Comparison of ENCODE assay signal across 22 mouse cellular contexts in genomic region chr7:55927262-55927661, GRCm38 (mm10). TPM values are rescaled to one million over a fixed set of nuclear protein-coding genes. Genes with fewer than 3 reads are reported as not detected.
DNase-seq lines count a peak whose midpoint lies in the region; ATAC-seq and TF ChIP-seq lines count a peak whose summit lies in the region.
"Had no signal": no experiment of that assay in that cellular context is flagged by ENCODE, and none has a peak within 500 bp of the region (broad histone marks: within the 10 kb centered on the region; RNA-seq: fewer than 3 reads in every experiment).

No protein-coding gene starts in this region.

- 0 out of 2 replicates have a peak, but pooled peaks have one; percentile 23 for ATAC-seq in liver, embryonic 11.5 days (replicated peaks; ENCODE audit: low FRiP score)
- ATAC-seq in neural tube, embryonic 15.5 days (ENCODE audit: low FRiP score) = no peak
- ATAC-seq: forebrain, embryonic 15.5 days had no signal

- H3K36me3 ChIP-seq in liver, embryonic 11.5 days (ENCODE audit: control insufficient read depth, insufficient read depth, low read length) = peaks cover 21% of the 10 kb centered on the region
- H3K36me3 ChIP-seq in CH12.LX (replicated peaks in 1 of 2; ENCODE audit: control insufficient read depth in 1 of 2, insufficient read depth in 1 of 2, low read length in 1 of 2) = peaks cover 20 to 76% of the 10 kb centered on the region in 2 experiments
- H3K36me3 ChIP-seq in neural tube, embryonic 15.5 days = peaks cover 63% of the 10 kb centered on the region

- DNase-seq in liver, embryonic 11.5 days (ENCODE audit: low spot score) = no peak
- DNase-seq in liver (no peak), CH12.LX (ENCODE audit: extremely low read depth) (no peak)
- DNase-seq in c-Kit-positive CD71-positive TER-119-negative erythroid progenitor cells, embryonic 14.5 days (ENCODE audit: low read depth) = peak; percentile 19
- DNase-seq in cerebellum, adult 8-10 months = no peak
- DNase-seq: adrenal gland, adult 2 months; adrenal gland, postnatal 14 days; cerebellum, adult 18-20 months; cerebellum, adult 9-11 months; cerebellum, postnatal 25 days; gastrocnemius, postnatal 25 days; heart, adult 2 months had no signal

- H3K27ac ChIP-seq in liver, embryonic 11.5 days (ENCODE audit: low read depth, low read length) = no peak overlapping the region
- H3K27ac ChIP-seq in CH12.LX (ENCODE audit: insufficient read depth, low read depth) = no peak overlapping the region
- no peak overlapping the region for H3K27ac ChIP-seq in neural tube, embryonic 15.5 days (replicated peaks)
- H3K27ac ChIP-seq: embryonic facial prominence, embryonic 12.5 days; embryonic facial prominence, embryonic 15.5 days; forebrain, embryonic 12.5 days; forebrain, embryonic 15.5 days; heart, adult 2 months; heart, embryonic 10.5 days; heart, embryonic 13.5 days; hindbrain, embryonic 12.5 days; hindbrain, embryonic 15.5 days had no signal

- no peaks in the 10 kb centered on the region for H3K27me3 ChIP-seq in liver, embryonic 11.5 days (replicated peaks; ENCODE audit: control insufficient read depth, insufficient read depth, low read length)
- no peaks in the 10 kb centered on the region for H3K27me3 ChIP-seq in CH12.LX (replicated peaks)
- H3K27me3 ChIP-seq in neural tube, embryonic 15.5 days (replicated peaks) = no peaks in the 10 kb centered on the region
- H3K27me3 ChIP-seq: embryonic facial prominence, embryonic 12.5 days; embryonic facial prominence, embryonic 15.5 days; forebrain, embryonic 12.5 days; forebrain, embryonic 15.5 days; heart, embryonic 13.5 days; hindbrain, embryonic 12.5 days; hindbrain, embryonic 15.5 days had no signal

- no peak for TF ChIP-seq CTCF in CH12.LX (conservative IDR thresholded peaks at IDR 0.05 in 1 of 2, IDR thresholded peaks at IDR 0.05 in 1 of 2; ENCODE audit: low read depth in 2 of 2, low read length in 2 of 2)

- H3K79me2 ChIP-seq in CH12.LX (replicated peaks; ENCODE audit: control insufficient read depth, extremely low read depth, insufficient read depth, poor library complexity, severe bottlenecking) = no peaks in the 10 kb centered on the region

- 79% methylated on average over 4 of the region's 4 CpGs for WGBS in liver, embryonic 11.5 days
- WGBS in neural tube, embryonic 15.5 days = 87% methylated on average over 4 of the region's 4 CpGs

- in situ Hi-C loops in CH12.LX (cut with MboI; ENCODE audit: low pct_ligation_motif_present, low pct_unique_long_range_greater_than_20kb, low sequenced_read_pairs) = no loop called here

- TF ChIP-seq RAD21 in CH12.LX (IDR thresholded peaks at IDR 0.05; ENCODE audit: low read depth, low read length) = no peak

- H3K9ac ChIP-seq in liver, embryonic 11.5 days (ENCODE audit: low read depth, low read length) = no peak overlapping the region
- H3K9ac ChIP-seq in CH12.LX (ENCODE audit: insufficient read depth, low read depth) = no peak overlapping the region
- H3K9ac ChIP-seq in neural tube, embryonic 15.5 days (replicated peaks) = no peak overlapping the region
- H3K9ac ChIP-seq: embryonic facial prominence, embryonic 12.5 days; embryonic facial prominence, embryonic 15.5 days; forebrain, embryonic 12.5 days; forebrain, embryonic 15.5 days; heart, embryonic 13.5 days; hindbrain, embryonic 12.5 days; hindbrain, embryonic 15.5 days had no signal

- no peaks in the 10 kb centered on the region for H3K4me1 ChIP-seq in liver, embryonic 11.5 days (replicated peaks; ENCODE audit: control insufficient read depth, insufficient read depth, low read length)
- peaks cover 0 to 4% of the 10 kb centered on the region in 2 experiments; a peak in 1 of 4 replicates for H3K4me1 ChIP-seq in CH12.LX (ENCODE audit: control insufficient read depth in 1 of 2, insufficient read depth in 2 of 2)
- H3K4me1 ChIP-seq in neural tube, embryonic 15.5 days = no peaks in the 10 kb centered on the region
- H3K4me1 ChIP-seq: embryonic facial prominence, embryonic 12.5 days; embryonic facial prominence, embryonic 15.5 days; forebrain, embryonic 12.5 days; forebrain, embryonic 15.5 days; heart, embryonic 10.5 days; heart, embryonic 13.5 days; hindbrain, embryonic 12.5 days; hindbrain, embryonic 15.5 days had no signal

- H3K4me2 ChIP-seq in liver, embryonic 11.5 days = no peak overlapping the region
- H3K4me2 ChIP-seq in CH12.LX (ENCODE audit: insufficient read depth, low read depth, poor library complexity, severe bottlenecking) = no peak overlapping the region
- H3K4me2 ChIP-seq in neural tube, embryonic 15.5 days = no peak overlapping the region
- H3K4me2 ChIP-seq: embryonic facial prominence, embryonic 12.5 days; embryonic facial prominence, embryonic 15.5 days; forebrain, embryonic 12.5 days; forebrain, embryonic 15.5 days; heart, embryonic 13.5 days; hindbrain, embryonic 12.5 days; hindbrain, embryonic 15.5 days had no signal

- TF ChIP-seq POLR2A in CH12.LX (IDR thresholded peaks at IDR 0.05; ENCODE audit: low read depth, low read length) = no peak

- no peaks in the 10 kb centered on the region for H3K9me3 ChIP-seq in liver, embryonic 11.5 days (ENCODE audit: control insufficient read depth, low read length)
- no peaks in the 10 kb centered on the region for H3K9me3 ChIP-seq in CH12.LX (replicated peaks; ENCODE audit: low read length)
- H3K9me3 ChIP-seq in neural tube, embryonic 15.5 days (replicated peaks) = no peaks in the 10 kb centered on the region
- H3K9me3 ChIP-seq: embryonic facial prominence, embryonic 12.5 days; embryonic facial prominence, embryonic 15.5 days; forebrain, embryonic 12.5 days; forebrain, embryonic 15.5 days; G1E; heart, embryonic 10.5 days; heart, embryonic 13.5 days; hindbrain, embryonic 12.5 days; hindbrain, embryonic 15.5 days had no signal

- TF ChIP-seq EP300 in CH12.LX (IDR thresholded peaks at IDR 0.05; ENCODE audit: low read length) = no peak

- no peak overlapping the region for H3K4me3 ChIP-seq in liver, embryonic 11.5 days (ENCODE audit: low read depth, low read length)
- no peak overlapping the region for H3K4me3 ChIP-seq in CH12.LX (replicated peaks in 1 of 3; ENCODE audit: low read depth in 2 of 3, low read length in 2 of 3, poor library complexity in 1 of 3)
- no peak overlapping the region for H3K4me3 ChIP-seq in neural tube, embryonic 15.5 days (replicated peaks)
- H3K4me3 ChIP-seq: embryonic facial prominence, embryonic 12.5 days; embryonic facial prominence, embryonic 15.5 days; forebrain, embryonic 12.5 days; forebrain, embryonic 15.5 days; heart, adult 2 months; heart, embryonic 10.5 days; heart, embryonic 13.5 days; hindbrain, embryonic 12.5 days; hindbrain, embryonic 15.5 days had no signal

- dilution Hi-C loops in CH12.LX (cut with MboI; ENCODE audit: extremely low pct_ligation_motif_present, extremely low pct_unique_long_range_greater_than_20kb, low sequenced_read_pairs) = no loop called here

TF ChIP-seq in CH12.LX, 34 proteins besides CTCF, POLR2A, EP300 and RAD21:
- TF ChIP-seq JUN (IDR thresholded peaks at IDR 0.05; ENCODE audit: insufficient read depth, low read depth, low read length) = no peak
- TF ChIP-seq TBP (conservative IDR thresholded peaks at IDR 0.05; ENCODE audit: low read depth, low read length) = 0 out of 2 replicates have a peak, but pooled peaks have one; percentile 22

RNA-seq across cellular contexts. Expression of gene Nipa2, which starts 35.0 kb away (rescaled TPM):
- 42.2 and 44.6 TPM in 2 replicates for polyA plus RNA-seq in liver, embryonic 11.5 days (2014; fragmentation: Nextera tagmentation; extraction: Ambion mirVana)
- total RNA-seq in CH12.LX (2012; rRNA removed) (24.4 and 34.0 TPM in 2 replicates), CH12.LX (2014; rRNA removed) (50.4 and 61.4 TPM in 2 replicates)
- polyA plus RNA-seq in CH12.LX (2012; ENCODE audit: insufficient read length, low read depth) = 44.0 and 45.2 TPM in 2 replicates
- 34.5 and 34.9 TPM in 2 replicates for polyA plus RNA-seq in neural tube, embryonic 15.5 days (2015; fragmentation: Nextera tagmentation; extraction: Ambion mirVana)
